ENCODE assay signal across 8 mouse cellular contexts in the genomic region with DNA sequence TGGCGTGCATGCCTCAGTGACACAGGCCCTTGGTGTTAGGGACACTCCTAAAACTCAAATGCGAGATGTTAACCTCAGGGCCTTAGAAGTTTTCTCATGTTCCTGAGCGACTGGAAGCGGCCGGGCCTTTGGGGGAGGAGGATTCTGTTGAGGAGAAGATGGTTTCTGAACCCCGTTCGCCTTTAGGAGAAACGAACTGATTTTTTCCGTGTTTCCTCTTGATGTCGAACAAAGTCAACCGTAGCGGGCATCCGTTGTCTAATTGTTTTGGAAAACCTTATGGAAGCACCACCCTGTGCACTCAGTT. TPM values are rescaled to one million over a fixed set of nuclear protein-coding genes. Genes with fewer than 3 reads are reported as not detected.
A peak's percentile ranks its signal among the peaks of the same experiment; 100 is the strongest.
DNase-seq lines count a peak whose midpoint lies in the region; ATAC-seq and TF ChIP-seq lines count a peak whose summit lies in the region.

No protein-coding gene starts in this region.

- no peak for ATAC-seq in heart, embryonic 11.5 days (replicated peaks; ENCODE audit: insufficient number of reproducible peaks, low FRiP score, low TSS enrichment)
- ATAC-seq in forebrain, postnatal 0 days: no peak
- ATAC-seq in megakaryocyte, adult 5-6 weeks (ENCODE audit: poor library complexity, severe bottlenecking): peak; percentile 3; the same call in 1 of the 2 replicates

- TF ChIP-seq CTCF in E14TG2a.4 (conservative IDR thresholded peaks at IDR 0.05; ENCODE audit: low read length): no peak
- no peak for TF ChIP-seq CTCF in forebrain, postnatal 0 days (IDR thresholded peaks at IDR 0.05; ENCODE audit: low read depth)

- H3K4me2 ChIP-seq in heart, embryonic 11.5 days: peak overlapping the region; percentile 83
- peak overlapping the region; percentile 65 for H3K4me2 ChIP-seq in forebrain, postnatal 0 days (ENCODE audit: low read depth)

- H3K36me3 ChIP-seq in heart, embryonic 11.5 days (ENCODE audit: control insufficient read depth, insufficient read depth, low read length): no peaks in the 10 kb centered on the region
- no peaks in the 10 kb centered on the region for H3K36me3 ChIP-seq in E14TG2a.4 (ENCODE audit: insufficient read depth, low read length)
- H3K36me3 ChIP-seq in forebrain, postnatal 0 days (ENCODE audit: insufficient read depth): no peaks in the 10 kb centered on the region

- DNase-seq in heart, postnatal 4 days: no peak
- DNase-seq in forebrain, postnatal 0 days: no peak
- no peak for DNase-seq in MN1 (ENCODE audit: low spot score)
- DNase-seq in right cerebral cortex, postnatal 36 days (ENCODE audit: low spot score in 2 of 2): no peak
- DNase-seq in spleen, postnatal 4 days (ENCODE audit: low spot score in 2 of 2): no peak

- no peaks in the 10 kb centered on the region for H3K27me3 ChIP-seq in heart, embryonic 11.5 days (ENCODE audit: control insufficient read depth, insufficient read depth, low read length)
- no peaks in the 10 kb centered on the region for H3K27me3 ChIP-seq in E14TG2a.4 (ENCODE audit: insufficient read depth, low read length)
- no peaks in the 10 kb centered on the region for H3K27me3 ChIP-seq in forebrain, postnatal 0 days (ENCODE audit: insufficient read depth, low read length)

- WGBS in heart, embryonic 11.5 days (ENCODE audit: insufficient replicate concordance): 1% methylated on average over 12 of the region's 13 CpGs
- 1% methylated on average over 13 of the region's 13 CpGs for WGBS in forebrain, postnatal 0 days

- no peaks in the 10 kb centered on the region for H3K9me3 ChIP-seq in heart, embryonic 11.5 days (replicated peaks; ENCODE audit: control insufficient read depth, low read length)
- no peaks in the 10 kb centered on the region for H3K9me3 ChIP-seq in E14TG2a.4 (ENCODE audit: low read length)
- no peaks in the 10 kb centered on the region for H3K9me3 ChIP-seq in forebrain, postnatal 0 days (ENCODE audit: low read length)

- peak overlapping the region; percentile 86 for H3K27ac ChIP-seq in heart, embryonic 11.5 days (ENCODE audit: low read depth, low read length)
- H3K27ac ChIP-seq in forebrain, postnatal 0 days (ENCODE audit: low read depth, low read length): peak overlapping the region; percentile 73

- H3K9ac ChIP-seq in heart, embryonic 11.5 days (ENCODE audit: low read depth, low read length): peak overlapping the region; percentile 96
- peak overlapping the region; percentile 80 for H3K9ac ChIP-seq in forebrain, postnatal 0 days

- H3K4me1 ChIP-seq in heart, embryonic 11.5 days (ENCODE audit: control insufficient read depth, insufficient read depth, low read length): peaks cover 5% of the 10 kb centered on the region; the same call in 1 of the 2 replicates
- H3K4me1 ChIP-seq in E14TG2a.4 (replicated peaks; ENCODE audit: low read depth, low read length): peaks cover 36% of the 10 kb centered on the region
- H3K4me1 ChIP-seq in forebrain, postnatal 0 days (ENCODE audit: insufficient read depth): peaks cover 8% of the 10 kb centered on the region

- peak overlapping the region; percentile 94 for H3K4me3 ChIP-seq in heart, embryonic 11.5 days (ENCODE audit: low read depth, low read length)
- peak overlapping the region; percentile 96 for H3K4me3 ChIP-seq in E14TG2a.4 (replicated peaks; ENCODE audit: low read length)
- peak overlapping the region; percentile 88 for H3K4me3 ChIP-seq in forebrain, postnatal 0 days (ENCODE audit: low read depth, low read length)

RNA-seq across cellular contexts. Expression of a gene that starts 1.1 kb away (rescaled TPM):
- 76.8 and 87.8 TPM in 2 replicates for polyA plus RNA-seq in heart, embryonic 11.5 days (2014; fragmentation: Nextera tagmentation; extraction: Ambion mirVana)
- total RNA-seq in heart, postnatal 4 days (2021): 10 to 100 TPM; 56.7 to 59.9 TPM
- 13.2 and 18.7 TPM in 2 replicates for total RNA-seq in forebrain, postnatal 0 days (2014; rRNA removed)
- polyA plus RNA-seq in forebrain, postnatal 0 days (2015; fragmentation: Nextera tagmentation; extraction: Ambion mirVana): 88.0 and 125 TPM in 2 replicates
- total RNA-seq in megakaryocyte, adult 5-6 weeks (2015): 83.7 and 91.7 TPM in 2 replicates
- 54.9 and 62.2 TPM in 2 replicates for total RNA-seq in megakaryocyte, adult 5-6 weeks (2017)

RNA-seq across cellular contexts. Expression of a gene that starts 10.2 kb away (rescaled TPM):
- 23.5 and 24.4 TPM in 2 replicates for polyA plus RNA-seq in heart, embryonic 11.5 days (2014; fragmentation: Nextera tagmentation; extraction: Ambion mirVana)
- total RNA-seq in heart, postnatal 4 days (2021): 10 to 100 TPM; 26.8 to 28.2 TPM
- 21.3 and 24.4 TPM in 2 replicates for total RNA-seq in forebrain, postnatal 0 days (2014; rRNA removed)
- polyA plus RNA-seq in forebrain, postnatal 0 days (2015; fragmentation: Nextera tagmentation; extraction: Ambion mirVana): 8.8 and 12.7 TPM in 2 replicates
- total RNA-seq in megakaryocyte, adult 5-6 weeks (2015): 4.2 and 4.6 TPM in 2 replicates
- 4.4 and 4.6 TPM in 2 replicates for total RNA-seq in megakaryocyte, adult 5-6 weeks (2017)

RNA-seq across cellular contexts. Expression of a gene that starts 53.6 kb away (rescaled TPM):
- 14.6 and 16.4 TPM in 2 replicates for polyA plus RNA-seq in heart, embryonic 11.5 days (2014; fragmentation: Nextera tagmentation; extraction: Ambion mirVana)
- 10 to 100 TPM; 86.3 to 87.5 TPM for total RNA-seq in heart, postnatal 4 days (2021)
- total RNA-seq in forebrain, postnatal 0 days (2014; rRNA removed): 0.10 and 0.15 TPM in 2 replicates
- 0.10 and 0.13 TPM in 2 replicates for polyA plus RNA-seq in forebrain, postnatal 0 days (2015; fragmentation: Nextera tagmentation; extraction: Ambion mirVana)
- not detected in 2 replicates for total RNA-seq in megakaryocyte, adult 5-6 weeks (2015)
- 0.33 TPM in 1 of 2 replicates, not detected in the other for total RNA-seq in megakaryocyte, adult 5-6 weeks (2017)

Comparison
In these comparisons a context has a peak if more than half of its experiments do, and no peak if none do; other contexts are left out.
1. RNA of a gene that starts 53.6 kb away (total RNA-seq): 86.3 to 87.5 TPM in heart, postnatal 4 days; 0.10 to 0.15 TPM in forebrain, postnatal 0 days and 0.33 TPM in megakaryocyte, adult 5-6 weeks; every median in the first group is over 10 times any median in the second.
2. Peak in every context shown above with its lines, with median percentiles within 50 percentile points of each other: H3K4me3 ChIP-seq.